Mouse (Mus musculus): ENCODE measurements at regions not wholly inside any gene's neighbourhood (a gene's known extent, or its start where the extent isn't known, plus 50 kb on each side); places are given as distances from the start of the nearest gene placed in this dataset.

- no peak overlapping the region for H3K27ac ChIP-seq (replicated peaks; ENCODE audit: insufficient read depth, low read depth, low read length)
- no peaks in the 10 kb centered on the region for H3K79me2 ChIP-seq (ENCODE audit: control insufficient read depth, insufficient read depth, low read length)
- H3K27me3 ChIP-seq (ENCODE audit: control insufficient read depth, insufficient read depth, low read length): no peaks in the 10 kb centered on the region
- 34% methylated on average over 16 of the region's 16 CpGs for WGBS
- peak; percentile 56 for DNase-seq (ENCODE audit: extremely low read depth, low read depth, low spot score)
- H3K4me1 ChIP-seq (ENCODE audit: control insufficient read depth, insufficient read depth, low read length): no peaks in the 10 kb centered on the region
- H3K9ac ChIP-seq (ENCODE audit: low read depth, low read length): no peak overlapping the region
- no peaks in the 10 kb centered on the region for H3K36me3 ChIP-seq (ENCODE audit: control insufficient read depth, insufficient read depth, low read length)
- TF ChIP-seq CTCF (IDR thresholded peaks at IDR 0.05; ENCODE audit: low read depth, low read length): peak; percentile 99
- no peak for TF ChIP-seq POLR2A (IDR thresholded peaks at IDR 0.05; ENCODE audit: extremely low read depth, insufficient read depth, low read length)
- no peak overlapping the region for H3K4me3 ChIP-seq (ENCODE audit: insufficient read depth, low read depth, low read length)
Measured at GRCm38 (mm10) chr5:52064804-52065451, 125.4 kb downstream of the Dhx15 start.

GRCm38 (mm10) chr5:52062214-52062613 lies 128.1 kb downstream of the Dhx15 start:
- Histone ChIP-seq H3K79me2 (ENCODE audit: control insufficient read depth, insufficient read depth, low read length) (no peaks in the 10 kb centered on the region), H3K27me3 (ENCODE audit: control insufficient read depth, insufficient read depth, low read length) (no peaks in the 10 kb centered on the region), H3K27ac (replicated peaks; ENCODE audit: insufficient read depth, low read depth, low read length) (no peak overlapping the region), H3K4me1 (ENCODE audit: control insufficient read depth, insufficient read depth, low read length) (no peaks in the 10 kb centered on the region), H3K36me3 (ENCODE audit: control insufficient read depth, insufficient read depth, low read length) (no peaks in the 10 kb centered on the region), H3K4me3 (ENCODE audit: insufficient read depth, low read depth, low read length) (no peak overlapping the region), H3K9ac (ENCODE audit: low read depth, low read length) (no peak overlapping the region)
- WGBS: 52% methylated on average over 4 of the region's 4 CpGs
- DNase-seq (ENCODE audit: extremely low read depth, low read depth, low spot score): peak; percentile 20
- TF ChIP-seq CTCF (IDR thresholded peaks at IDR 0.05; ENCODE audit: low read depth, low read length): no peak
- no peak for TF ChIP-seq POLR2A (IDR thresholded peaks at IDR 0.05; ENCODE audit: extremely low read depth, insufficient read depth, low read length)

GRCm38 (mm10) chr5:52061226-52061625 lies 129.1 kb downstream of the Dhx15 start:
- Histone ChIP-seq H3K79me2 (ENCODE audit: control insufficient read depth, insufficient read depth, low read length) (no peaks in the 10 kb centered on the region), H3K4me3 (ENCODE audit: insufficient read depth, low read depth, low read length) (no peak overlapping the region), H3K4me1 (ENCODE audit: control insufficient read depth, insufficient read depth, low read length) (no peaks in the 10 kb centered on the region), H3K36me3 (ENCODE audit: control insufficient read depth, insufficient read depth, low read length) (no peaks in the 10 kb centered on the region), H3K27me3 (ENCODE audit: control insufficient read depth, insufficient read depth, low read length) (no peaks in the 10 kb centered on the region), H3K9ac (ENCODE audit: low read depth, low read length) (no peak overlapping the region), H3K27ac (replicated peaks; ENCODE audit: insufficient read depth, low read depth, low read length) (no peak overlapping the region)
- TF ChIP-seq POLR2A (IDR thresholded peaks at IDR 0.05; ENCODE audit: extremely low read depth, insufficient read depth, low read length) (no peak), CTCF (IDR thresholded peaks at IDR 0.05; ENCODE audit: low read depth, low read length) (no peak)
- DNase-seq (ENCODE audit: extremely low read depth, low read depth, low spot score): no peak
- 80% methylated on average over 6 of the region's 6 CpGs for WGBS

- no peak for DNase-seq (ENCODE audit: extremely low read depth, low read depth, low spot score)
- Histone ChIP-seq H3K9ac (ENCODE audit: low read depth, low read length) (no peak overlapping the region), H3K27ac (replicated peaks; ENCODE audit: insufficient read depth, low read depth, low read length) (no peak overlapping the region), H3K4me3 (ENCODE audit: insufficient read depth, low read depth, low read length) (no peak overlapping the region), H3K27me3 (ENCODE audit: control insufficient read depth, insufficient read depth, low read length) (no peaks in the 10 kb centered on the region), H3K36me3 (ENCODE audit: control insufficient read depth, insufficient read depth, low read length) (no peaks in the 10 kb centered on the region), H3K4me1 (ENCODE audit: control insufficient read depth, insufficient read depth, low read length) (no peaks in the 10 kb centered on the region), H3K79me2 (ENCODE audit: control insufficient read depth, insufficient read depth, low read length) (no peaks in the 10 kb centered on the region)
- WGBS: 73% methylated on average over 1 of the region's 1 CpGs
- TF ChIP-seq CTCF (IDR thresholded peaks at IDR 0.05; ENCODE audit: low read depth, low read length): no peak
- TF ChIP-seq POLR2A (IDR thresholded peaks at IDR 0.05; ENCODE audit: extremely low read depth, insufficient read depth, low read length): no peak
Measured at GRCm38 (mm10) chr5:52057261-52057660, 133.1 kb downstream of the Dhx15 start.

GRCm38 (mm10) chr5:52052072-52052465 lies 138.2 kb downstream of the Dhx15 start:
- Histone ChIP-seq H3K27me3 (ENCODE audit: control insufficient read depth, insufficient read depth, low read length) (no peaks in the 10 kb centered on the region), H3K9ac (ENCODE audit: low read depth, low read length) (no peak overlapping the region), H3K4me1 (ENCODE audit: control insufficient read depth, insufficient read depth, low read length) (no peaks in the 10 kb centered on the region), H3K79me2 (ENCODE audit: control insufficient read depth, insufficient read depth, low read length) (no peaks in the 10 kb centered on the region), H3K27ac (replicated peaks; ENCODE audit: insufficient read depth, low read depth, low read length) (no peak overlapping the region), H3K36me3 (ENCODE audit: control insufficient read depth, insufficient read depth, low read length) (no peaks in the 10 kb centered on the region), H3K4me3 (ENCODE audit: insufficient read depth, low read depth, low read length) (no peak overlapping the region)
- no peak for TF ChIP-seq CTCF (IDR thresholded peaks at IDR 0.05; ENCODE audit: low read depth, low read length)
- no peak for TF ChIP-seq POLR2A (IDR thresholded peaks at IDR 0.05; ENCODE audit: extremely low read depth, insufficient read depth, low read length)
- WGBS: 67% methylated on average over 4 of the region's 4 CpGs
- DNase-seq (ENCODE audit: extremely low read depth, low read depth, low spot score): no peak

GRCm38 (mm10) chr5:52051383-52052071 lies 138.8 kb downstream of the Dhx15 start:
- TF ChIP-seq POLR2A (IDR thresholded peaks at IDR 0.05; ENCODE audit: extremely low read depth, insufficient read depth, low read length) (no peak), CTCF (IDR thresholded peaks at IDR 0.05; ENCODE audit: low read depth, low read length) (no peak)
- WGBS: 62% methylated on average over 10 of the region's 10 CpGs
- Histone ChIP-seq H3K79me2 (ENCODE audit: control insufficient read depth, insufficient read depth, low read length) (no peaks in the 10 kb centered on the region), H3K27ac (replicated peaks; ENCODE audit: insufficient read depth, low read depth, low read length) (no peak overlapping the region), H3K4me1 (ENCODE audit: control insufficient read depth, insufficient read depth, low read length) (no peaks in the 10 kb centered on the region), H3K9ac (ENCODE audit: low read depth, low read length) (no peak overlapping the region), H3K36me3 (ENCODE audit: control insufficient read depth, insufficient read depth, low read length) (no peaks in the 10 kb centered on the region), H3K27me3 (ENCODE audit: control insufficient read depth, insufficient read depth, low read length) (no peaks in the 10 kb centered on the region), H3K4me3 (ENCODE audit: insufficient read depth, low read depth, low read length) (no peak overlapping the region)
- no peak for DNase-seq (ENCODE audit: extremely low read depth, low read depth, low spot score)
